Mouse (Mus musculus) forebrain, embryonic 13.5 days (tissue): ENCODE data around the gene Idh1. TPM values are rescaled to one million over a fixed set of nuclear protein-coding genes. Genes with fewer than 3 reads are reported as not detected.

ENCODE experiments used
- ATAC-seq: fragments of 200-750 bp; cut with Nextera tagmentation; 2 replicates; pipeline ENCODE4 v1.8.0; 2017
- H3K27ac ChIP-seq: fragments of 300-500 bp; sonication (generic); 2 replicates; pipeline ENCODE4 v1.5.1; 2015; ENCODE audit warnings: inconsistent platforms, mild to moderate bottlenecking, moderate library complexity
- H3K27me3 ChIP-seq: fragments of 300-500 bp; sonication (generic); 2 replicates; pipeline ENCODE4 v1.6.1; 2015; ENCODE audit warnings: mild to moderate bottlenecking, inconsistent platforms
- H3K36me3 ChIP-seq: fragments of 300-500 bp; sonication (generic); 2 replicates; pipeline ENCODE4 v1.6.1; 2015; ENCODE audit warnings: mild to moderate bottlenecking, inconsistent platforms; ENCODE audit not compliant: poor library complexity, severe bottlenecking
- H3K4me1 ChIP-seq: fragments of 300-500 bp; sonication (generic); 2 replicates; pipeline ENCODE4 v1.6.1; 2015; ENCODE audit warnings: inconsistent platforms
- H3K4me2 ChIP-seq: fragments of 300-500 bp; sonication (generic); 2 replicates; pipeline ENCODE4 v1.6.1; 2015; ENCODE audit warnings: inconsistent platforms, mild to moderate bottlenecking, moderate library complexity
- H3K4me3 ChIP-seq: fragments of 300-500 bp; sonication (generic); 2 replicates; pipeline ENCODE4 v1.5.1; 2015; ENCODE audit warnings: mild to moderate bottlenecking, inconsistent platforms
- H3K9ac ChIP-seq: fragments of 300-500 bp; sonication (generic); 2 replicates; pipeline ENCODE4 v1.6.1; 2015; ENCODE audit warnings: mild to moderate bottlenecking, inconsistent platforms
- H3K9me3 ChIP-seq: fragments of 300-500 bp; sonication (generic); replicated peaks from 2 replicates; pipeline ENCODE4 v1.6.1; 2016; ENCODE audit warnings: inconsistent platforms
- WGBS: fragments of 180-500 bp; shearing (Covaris S2); methylation state at CpG from one replicate; pipeline ENCODE4 v1.1.7; 2015; 5-methylcytosine and 5-hydroxymethylcytosine counted together
- polyA plus RNA-seq: library from polyadenylated mRNA; unstranded; fragments of >200 nt; fragmentation: Nextera tagmentation; extraction: Ambion mirVana; gene quantifications from 2 replicates; pipeline ENCODE4 v1.2.1, GENCODE M21; 2015

The Idh1 gene
- polyA plus RNA-seq, 1 experiment from 2014 or later = 399 TPM

DNA sequence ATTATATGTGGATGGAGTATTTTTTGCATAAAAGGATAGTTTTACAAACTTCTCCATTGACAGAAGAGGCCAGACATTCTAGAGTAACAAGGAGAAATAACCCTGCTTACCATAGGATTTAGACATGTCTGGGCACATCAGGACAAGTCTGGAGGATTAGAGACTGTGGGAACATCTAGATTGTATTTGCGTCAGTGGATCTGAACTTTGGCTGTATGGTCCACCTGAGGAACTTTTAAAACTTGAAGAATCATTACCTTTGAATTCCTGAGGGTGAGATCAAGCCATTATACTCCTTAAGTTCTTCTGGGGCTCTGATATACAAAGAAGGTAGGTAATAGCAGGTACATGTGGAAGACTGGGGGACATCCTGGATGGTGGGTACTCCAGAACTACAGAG, 54.6 kb downstream of the Idh1 start:
- no peak overlapping the region for H3K4me3 ChIP-seq
- H3K4me1 ChIP-seq = no peaks in the 10 kb centered on the region
- ATAC-seq = no peak
- H3K27ac ChIP-seq = no peak overlapping the region
- H3K9ac ChIP-seq = no peak overlapping the region
- H3K4me2 ChIP-seq = no peak overlapping the region
- whole genome bisulfite sequencing = 91% methylated on average over 1 of the region's 1 CpGs
- H3K36me3 ChIP-seq = no peaks in the 10 kb centered on the region
- H3K9me3 ChIP-seq = no peaks in the 10 kb centered on the region
- H3K27me3 ChIP-seq = no peaks in the 10 kb centered on the region

DNA sequence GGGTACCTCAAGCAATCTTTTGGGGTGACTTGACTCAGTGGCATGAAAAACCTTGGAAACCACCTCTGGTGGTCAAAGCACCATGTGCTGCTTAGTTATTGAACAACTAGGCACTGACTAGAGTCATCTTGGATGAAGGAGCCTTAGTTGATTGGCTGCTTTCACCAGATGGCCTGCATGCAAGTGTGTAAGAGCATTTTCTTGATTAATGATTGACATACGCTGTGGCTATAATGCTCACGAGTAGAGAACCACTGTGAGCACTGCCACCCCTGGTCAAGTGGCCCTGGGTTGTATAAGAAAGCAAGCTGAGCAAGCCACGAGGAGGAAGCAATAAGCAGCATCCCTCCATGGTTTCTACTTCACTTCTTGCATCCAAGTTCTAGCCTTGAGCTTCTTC, 56.1 kb downstream of the Idh1 start:
- Histone ChIP-seq H3K27me3 (no peaks in the 10 kb centered on the region), H3K4me2 (no peak overlapping the region), H3K4me1 (no peaks in the 10 kb centered on the region), H3K36me3 (no peaks in the 10 kb centered on the region), H3K4me3 (no peak overlapping the region), H3K9ac (no peak overlapping the region), H3K27ac (no peak overlapping the region), H3K9me3 (no peaks in the 10 kb centered on the region)
- ATAC-seq = no peak
- WGBS = 76% methylated on average over 3 of the region's 3 CpGs

DNA sequence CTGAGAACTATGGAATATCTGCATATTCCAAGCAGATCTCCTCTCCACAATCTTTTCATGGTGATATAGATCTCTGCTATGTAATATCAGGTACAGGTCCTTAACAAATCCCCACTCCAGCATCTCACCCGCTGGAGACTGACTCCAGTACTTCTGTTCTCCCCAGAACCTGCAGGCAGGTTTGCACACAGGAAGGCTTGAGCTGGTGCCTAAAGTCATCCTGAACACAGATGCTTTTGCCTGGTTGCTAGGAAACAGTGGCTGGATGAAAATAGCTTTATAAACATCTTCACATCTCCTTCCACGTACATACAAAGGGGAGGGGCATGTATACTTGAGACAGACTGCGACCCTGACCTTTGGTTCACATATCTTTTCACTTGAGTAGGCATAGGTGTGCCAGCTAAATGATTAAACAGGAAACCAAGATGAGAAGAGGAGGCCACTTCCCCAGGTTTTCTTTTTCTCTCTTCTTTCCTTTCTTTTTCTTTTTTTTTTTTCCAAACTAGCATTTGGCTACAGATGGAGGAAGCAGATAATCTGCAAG, 56.6 kb downstream of the Idh1 start:
- H3K9me3 ChIP-seq = no peaks in the 10 kb centered on the region
- no peaks in the 10 kb centered on the region for H3K27me3 ChIP-seq
- H3K4me1 ChIP-seq = no peaks in the 10 kb centered on the region
- WGBS = 74% methylated on average over 3 of the region's 3 CpGs
- H3K4me2 ChIP-seq = no peak overlapping the region
- ATAC-seq = no peak
- no peaks in the 10 kb centered on the region for H3K36me3 ChIP-seq
- no peak overlapping the region for H3K27ac ChIP-seq
- no peak overlapping the region for H3K9ac ChIP-seq
- H3K4me3 ChIP-seq = no peak overlapping the region

DNA sequence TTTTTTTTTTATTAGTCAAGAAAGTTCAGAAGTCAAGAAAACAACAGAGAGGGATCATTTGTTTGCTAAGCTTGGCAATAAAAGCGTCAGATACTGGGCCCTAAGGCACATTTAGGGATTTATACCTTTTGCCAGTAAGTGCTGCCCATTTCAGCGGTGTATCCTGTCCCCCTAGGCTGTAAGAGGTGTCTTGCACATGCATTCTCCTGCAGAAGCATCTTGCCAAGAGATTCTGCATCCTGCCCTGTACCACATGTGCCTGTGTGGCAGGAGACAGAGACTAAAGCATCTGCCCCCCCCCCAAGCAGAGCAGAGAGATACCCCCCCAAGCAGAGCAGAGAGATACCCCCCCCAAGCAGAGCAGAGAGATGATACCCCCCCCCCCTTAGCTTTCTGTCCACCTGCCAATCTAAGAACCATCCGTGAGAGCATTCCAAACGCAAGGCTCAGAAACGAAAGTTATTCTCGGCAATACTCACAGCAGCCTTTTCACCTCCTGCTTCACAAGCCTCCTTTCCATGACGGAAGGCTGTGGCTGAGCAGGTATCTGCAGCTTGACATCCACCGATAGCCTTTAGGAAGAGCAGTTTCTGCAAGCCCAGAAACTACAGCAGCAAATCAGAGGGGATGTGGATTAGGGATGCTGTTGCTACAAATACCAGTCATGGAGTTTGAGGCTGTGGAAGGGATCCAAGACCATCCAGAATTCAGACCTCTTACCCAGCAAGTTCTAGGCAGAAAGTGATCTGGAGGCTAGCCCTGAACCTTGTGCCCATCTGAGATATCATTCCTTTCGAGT, 63.5 kb downstream of the Idh1 start, which contains the start of gene D630023F18Rik:
Gene D630023F18Rik, minus strand, starts transcription at position 641 of the 799 bp plus-strand sequence.
- Histone ChIP-seq H3K27ac (no peak within 1 kb of the TSS), H3K4me3 (peak within 1 kb of the TSS; percentile 26), H3K9ac (peak within 1 kb of the TSS; percentile 52; the same call in 1 of the 2 replicates), H3K27me3 (no peaks in the 10 kb centered on the region), H3K36me3 (no peaks in the 10 kb centered on the region), H3K9me3 (no peaks in the 10 kb centered on the region), H3K4me2 (peak within 1 kb of the TSS; percentile 51), H3K4me1 (no peaks in the 10 kb centered on the region)
- ATAC-seq = no peak
- 19% methylated on average over 9 of the region's 9 CpGs for WGBS

DNA sequence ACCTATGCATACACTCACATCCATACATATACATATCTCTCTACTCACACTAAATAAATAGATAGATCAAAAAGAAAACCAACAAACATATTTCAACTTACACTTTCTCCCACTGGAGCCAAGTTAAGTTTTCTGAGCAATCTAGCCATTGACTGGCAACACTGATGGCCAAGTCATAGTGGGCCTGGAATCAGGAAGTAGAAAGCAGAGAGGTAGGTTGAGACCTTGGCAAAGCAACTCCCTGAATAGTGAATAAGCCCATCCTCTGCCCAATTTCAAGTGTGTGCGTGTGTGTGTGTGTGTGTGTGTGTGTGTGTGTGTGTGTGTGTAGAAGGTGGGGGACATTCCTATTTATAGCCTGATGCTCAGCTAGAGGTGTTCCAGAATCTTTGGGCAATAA, 66.9 kb downstream of the Idh1 start, which contains the start of gene Gm28845:
Gene Gm28845, minus strand, starts transcription at position 121 of the 400 bp plus-strand sequence.
- Histone ChIP-seq H3K36me3 (no peaks in the 10 kb centered on the region), H3K4me2 (no peak within 1 kb of the TSS), H3K27me3 (no peaks in the 10 kb centered on the region), H3K27ac (no peak within 1 kb of the TSS), H3K4me1 (no peaks in the 10 kb centered on the region), H3K9ac (no peak within 1 kb of the TSS), H3K4me3 (no peak within 1 kb of the TSS), H3K9me3 (no peaks in the 10 kb centered on the region)
- 94% methylated on average over 1 of the region's 1 CpGs for WGBS
- ATAC-seq = no peak

DNA sequence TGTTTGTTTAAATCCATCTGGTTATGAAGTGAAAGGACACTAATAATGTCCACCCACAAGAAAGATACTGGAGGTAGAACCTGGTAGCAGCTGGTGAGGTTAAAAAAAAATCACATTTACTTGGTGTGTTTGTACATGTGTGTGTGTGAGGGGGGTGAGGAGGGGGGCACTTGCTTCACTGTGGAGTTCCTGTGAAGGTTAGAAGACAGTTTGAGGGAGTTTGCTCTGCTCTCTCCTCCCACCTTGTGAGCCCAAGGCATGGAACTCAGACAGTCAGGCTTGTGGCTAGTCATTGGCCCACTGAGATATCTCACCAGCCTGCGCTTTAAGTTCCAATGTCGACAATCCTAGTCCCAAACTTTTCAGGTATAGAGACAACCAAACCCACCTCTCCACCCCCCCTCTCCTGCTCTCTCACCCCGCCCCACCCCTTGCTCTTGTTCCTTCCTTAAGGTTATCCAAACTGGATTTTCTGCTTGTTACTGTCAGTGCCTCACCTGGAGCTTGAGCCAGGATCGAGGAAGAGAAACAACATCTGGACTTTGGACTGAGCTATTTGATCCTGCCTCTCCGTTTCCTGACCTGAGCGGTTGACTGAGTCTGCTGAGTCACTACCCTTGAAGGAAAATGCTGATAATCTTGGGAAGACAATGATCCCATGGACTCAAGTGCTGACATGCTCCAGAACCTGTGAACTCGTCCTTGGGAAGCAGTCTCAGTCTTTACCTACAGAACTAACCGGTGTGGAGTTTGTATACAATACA, 68.0 kb downstream of the Idh1 start:
- no peak overlapping the region for H3K27ac ChIP-seq
- no peaks in the 10 kb centered on the region for H3K27me3 ChIP-seq
- 86% methylated on average over 8 of the region's 8 CpGs for WGBS
- H3K36me3 ChIP-seq = no peaks in the 10 kb centered on the region
- no peak overlapping the region for H3K9ac ChIP-seq
- H3K4me2 ChIP-seq = no peak overlapping the region
- no peak overlapping the region for H3K4me3 ChIP-seq
- H3K9me3 ChIP-seq = no peaks in the 10 kb centered on the region
- H3K4me1 ChIP-seq = no peaks in the 10 kb centered on the region
- ATAC-seq = no peak

DNA sequence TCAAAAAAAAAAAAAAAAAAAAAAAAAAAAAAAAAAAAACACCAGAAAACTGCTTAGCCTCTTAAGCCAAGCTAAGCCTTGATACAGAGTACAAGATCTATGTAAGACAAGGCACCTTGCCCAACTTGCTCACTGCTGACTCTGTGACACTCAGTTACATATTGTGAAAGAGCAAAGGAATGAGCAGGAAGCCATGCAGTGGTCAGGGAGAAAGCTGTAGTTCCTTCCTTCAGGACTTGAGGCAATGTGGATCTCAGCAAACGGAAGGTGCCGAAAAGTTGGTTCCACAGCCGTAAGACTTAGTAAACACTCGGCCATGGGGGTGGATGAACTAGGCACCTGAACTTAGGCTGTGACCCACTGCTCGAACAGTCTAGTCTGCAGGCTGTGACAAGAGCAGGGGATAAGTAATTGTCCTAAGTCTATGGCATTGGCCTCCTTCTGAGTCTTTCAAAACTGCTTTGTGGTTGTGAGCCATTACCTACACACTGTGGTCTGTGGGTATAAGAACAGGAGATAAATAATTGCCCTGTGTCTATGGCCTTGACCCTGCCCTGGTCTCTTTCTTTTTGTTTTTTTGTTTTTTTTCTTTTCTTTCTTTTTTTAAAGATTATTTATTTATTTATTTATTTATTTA, 72.6 kb downstream of the Idh1 start:
- no peaks in the 10 kb centered on the region for H3K36me3 ChIP-seq
- no peaks in the 10 kb centered on the region for H3K9me3 ChIP-seq
- WGBS = 92% methylated on average over 5 of the region's 5 CpGs
- no peak overlapping the region for H3K9ac ChIP-seq
- H3K4me2 ChIP-seq = no peak overlapping the region
- H3K4me3 ChIP-seq = no peak overlapping the region
- no peaks in the 10 kb centered on the region for H3K27me3 ChIP-seq
- no peak overlapping the region for H3K27ac ChIP-seq
- H3K4me1 ChIP-seq = no peaks in the 10 kb centered on the region
- ATAC-seq = no peak

DNA sequence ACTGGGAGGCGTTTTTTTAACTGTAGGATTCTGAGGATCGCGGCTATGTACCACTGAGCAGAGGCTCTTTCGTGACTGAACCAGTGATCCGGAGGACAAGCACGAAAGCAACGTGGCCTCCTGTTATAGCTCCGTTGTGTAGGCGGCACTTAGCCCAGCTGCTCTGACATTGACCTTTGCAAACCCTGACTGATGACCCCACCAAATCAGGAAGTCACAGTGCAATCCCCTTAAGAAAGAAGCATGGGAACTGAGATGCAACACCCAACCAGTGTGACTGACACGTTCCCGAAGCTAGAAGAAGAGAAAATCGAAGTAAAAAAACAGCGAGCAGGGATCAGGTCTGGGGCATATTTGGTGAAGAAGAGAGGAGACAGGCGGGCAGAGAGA, 73.5 kb downstream of the Idh1 start:
- no peak overlapping the region for H3K9ac ChIP-seq
- H3K27ac ChIP-seq = no peak overlapping the region
- H3K9me3 ChIP-seq = no peaks in the 10 kb centered on the region
- no peak overlapping the region for H3K4me2 ChIP-seq
- no peaks in the 10 kb centered on the region for H3K4me1 ChIP-seq
- H3K36me3 ChIP-seq = no peaks in the 10 kb centered on the region
- no peak for ATAC-seq
- H3K27me3 ChIP-seq = no peaks in the 10 kb centered on the region
- 73% methylated on average over 14 of the region's 14 CpGs for WGBS
- no peak overlapping the region for H3K4me3 ChIP-seq

DNA sequence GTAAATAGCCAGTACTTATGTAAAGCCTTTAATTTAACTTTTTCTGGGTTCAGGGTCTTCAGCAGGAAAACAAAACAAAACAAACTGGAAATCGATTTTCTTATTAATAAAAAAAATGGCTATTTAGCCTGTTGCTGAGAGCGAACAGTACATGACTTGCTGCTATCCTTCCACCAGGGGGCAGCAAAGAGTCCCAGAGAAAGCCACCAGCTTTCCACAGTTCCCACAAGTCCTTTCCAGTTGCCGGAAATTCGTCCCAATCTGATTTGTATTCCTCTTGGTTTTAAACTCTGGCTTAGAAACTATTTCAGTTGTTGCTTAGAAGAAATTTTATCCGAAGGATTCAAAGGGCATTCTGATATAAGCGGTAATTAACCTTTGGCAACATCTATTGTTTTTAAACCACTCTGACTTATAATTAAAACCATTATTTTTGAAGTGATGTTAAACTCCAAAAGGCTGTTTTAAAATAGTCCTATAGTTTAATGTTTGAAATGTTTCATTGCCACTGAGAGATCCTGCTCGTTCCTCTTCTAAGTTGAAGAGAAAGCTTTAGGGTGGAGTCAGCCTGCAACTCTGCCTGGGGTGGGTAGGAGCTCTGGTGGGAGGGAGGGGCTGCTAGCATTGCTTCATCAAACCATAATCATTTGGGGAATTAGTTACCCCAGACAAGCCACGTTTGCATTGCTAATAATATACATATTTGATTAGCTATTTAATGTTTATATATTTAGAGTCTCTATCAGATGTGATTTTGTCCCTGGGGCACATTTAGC, 74.1 kb downstream of the Idh1 start:
- no peaks in the 10 kb centered on the region for H3K4me1 ChIP-seq
- H3K4me3 ChIP-seq = no peak overlapping the region
- no peaks in the 10 kb centered on the region for H3K27me3 ChIP-seq
- H3K36me3 ChIP-seq = no peaks in the 10 kb centered on the region
- no peak overlapping the region for H3K27ac ChIP-seq
- H3K4me2 ChIP-seq = peak overlapping the region; percentile 10; the same call in 1 of the 2 replicates
- no peaks in the 10 kb centered on the region for H3K9me3 ChIP-seq
- peak; percentile 82 for ATAC-seq
- 16% methylated on average over 8 of the region's 8 CpGs for WGBS
- H3K9ac ChIP-seq = no peak overlapping the region

DNA sequence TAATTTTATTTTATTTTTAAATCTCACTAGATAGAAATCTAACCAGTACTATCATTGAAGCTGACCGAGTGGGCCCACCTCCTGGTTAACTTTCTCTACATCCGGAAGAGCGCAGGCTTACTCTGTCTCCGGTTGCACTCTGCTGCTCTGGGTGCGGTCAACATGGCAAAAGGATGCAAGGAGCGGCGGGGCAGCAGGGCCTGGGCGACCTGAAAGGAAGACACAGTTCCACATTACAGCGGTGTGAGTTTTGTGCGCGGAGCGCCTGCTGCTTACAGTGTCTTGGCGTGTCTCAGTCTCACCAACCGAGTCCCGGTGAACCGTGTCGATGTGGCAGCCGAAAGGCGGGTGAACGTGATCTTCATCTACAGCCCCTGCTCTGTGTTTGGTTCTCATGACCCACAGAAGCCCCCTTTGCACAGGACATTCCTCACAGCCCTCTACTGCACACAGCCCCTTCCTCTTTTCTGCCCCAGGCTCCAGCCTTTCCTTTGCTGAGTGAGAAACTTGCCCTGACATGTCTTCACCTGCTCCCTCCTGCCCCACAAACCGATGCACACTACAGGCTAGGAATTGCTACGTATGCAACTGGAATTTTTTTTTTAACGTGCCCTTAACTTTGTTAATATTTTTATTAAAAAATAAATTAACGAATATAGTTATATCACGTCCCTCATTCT, 76.4 kb downstream of the Idh1 start:
- Histone ChIP-seq H3K9ac (no peak overlapping the region), H3K9me3 (no peaks in the 10 kb centered on the region), H3K27me3 (no peaks in the 10 kb centered on the region), H3K36me3 (no peaks in the 10 kb centered on the region), H3K4me1 (no peaks in the 10 kb centered on the region), H3K27ac (no peak overlapping the region), H3K4me2 (no peak overlapping the region), H3K4me3 (no peak overlapping the region)
- WGBS = 83% methylated on average over 25 of the region's 25 CpGs
- ATAC-seq = no peak

DNA sequence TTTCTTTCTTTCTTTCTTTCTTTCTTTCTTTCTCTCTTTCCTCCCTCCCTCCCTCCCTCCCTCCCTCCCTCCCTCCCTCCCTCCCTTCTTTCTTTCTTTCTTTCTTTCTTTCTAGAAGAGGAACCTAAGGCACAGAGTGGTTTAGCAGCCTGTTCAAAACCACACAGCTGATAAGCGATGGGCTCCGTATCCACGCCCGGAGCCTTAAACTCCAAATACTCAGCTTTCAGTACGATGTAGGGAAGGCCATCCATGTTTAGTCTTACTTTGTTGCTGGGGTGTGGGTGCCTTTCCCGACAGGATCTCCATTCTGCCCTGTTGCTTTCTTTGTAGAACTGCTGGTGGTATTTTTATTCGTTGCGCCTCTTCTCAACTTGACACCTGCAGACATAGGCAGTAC, 77.1 kb downstream of the Idh1 start:
- no peaks in the 10 kb centered on the region for H3K9me3 ChIP-seq
- no peaks in the 10 kb centered on the region for H3K36me3 ChIP-seq
- H3K4me3 ChIP-seq = no peak overlapping the region
- H3K9ac ChIP-seq = no peak overlapping the region
- WGBS = 88% methylated on average over 8 of the region's 8 CpGs
- no peaks in the 10 kb centered on the region for H3K27me3 ChIP-seq
- H3K4me2 ChIP-seq = no peak overlapping the region
- H3K4me1 ChIP-seq = no peaks in the 10 kb centered on the region
- no peak overlapping the region for H3K27ac ChIP-seq
- no peak for ATAC-seq
